ENCODE assay signal across 23 mouse cellular contexts in genomic region chr16:72337757-72338156, GRCm38 (mm10). TPM values are rescaled to one million over a fixed set of nuclear protein-coding genes. Genes with fewer than 3 reads are reported as not detected.
A peak's percentile ranks its signal among the peaks of the same experiment; 100 is the strongest.
DNase-seq lines count a peak whose midpoint lies in the region; ATAC-seq lines count a peak whose summit lies in the region.
"Had no signal": no experiment of that assay in that cellular context is flagged by ENCODE, and none has a peak within 500 bp of the region (broad histone marks: within the 10 kb centered on the region; RNA-seq: fewer than 3 reads in every experiment).

No protein-coding gene starts in this region.

- no peaks in the 10 kb centered on the region for H3K4me1 ChIP-seq in forebrain, embryonic 13.5 days
- no peaks in the 10 kb centered on the region for H3K4me1 ChIP-seq in forebrain, embryonic 10.5 days
- H3K4me1 ChIP-seq in midbrain, embryonic 14.5 days (ENCODE audit: control insufficient read depth, insufficient read depth, low read length): no peaks in the 10 kb centered on the region
- H3K4me1 ChIP-seq in midbrain, embryonic 11.5 days (ENCODE audit: control insufficient read depth, insufficient read depth, low read length): no peaks in the 10 kb centered on the region
- H3K4me1 ChIP-seq: heart, embryonic 12.5 days; heart, embryonic 15.5 days; hindbrain, embryonic 10.5 days; hindbrain, embryonic 13.5 days had no signal

- no peak overlapping the region for H3K4me3 ChIP-seq in forebrain, embryonic 13.5 days
- H3K4me3 ChIP-seq in forebrain, embryonic 10.5 days: no peak overlapping the region
- no peak overlapping the region for H3K4me3 ChIP-seq in midbrain, embryonic 14.5 days (replicated peaks; ENCODE audit: low read depth, low read length)
- H3K4me3 ChIP-seq in midbrain, embryonic 11.5 days (ENCODE audit: low read depth, low read length): no peak overlapping the region
- H3K4me3 ChIP-seq: heart, embryonic 12.5 days; heart, embryonic 15.5 days; hindbrain, embryonic 10.5 days; hindbrain, embryonic 13.5 days had no signal

- 80% methylated on average over 1 of the region's 1 CpGs for WGBS in forebrain, embryonic 13.5 days
- WGBS in forebrain, embryonic 10.5 days: 94% methylated on average over 1 of the region's 1 CpGs
- 71% methylated on average over 1 of the region's 1 CpGs for WGBS in midbrain, embryonic 14.5 days
- 97% methylated on average over 1 of the region's 1 CpGs for WGBS in midbrain, embryonic 11.5 days

- ATAC-seq in forebrain, embryonic 13.5 days: peak; percentile 62; the same call in 1 of the 2 replicates
- no peak for ATAC-seq in midbrain, embryonic 14.5 days (ENCODE audit: low FRiP score, low TSS enrichment)
- ATAC-seq in midbrain, embryonic 11.5 days (ENCODE audit: low FRiP score): no peak
- ATAC-seq: activated CD4-positive, CD25-positive, alpha-beta regulatory T cell, adult 4 months; hindbrain, embryonic 16.5 days had no signal

- no peak for DNase-seq in forebrain, embryonic 10.5 days (ENCODE audit: extremely low spot score, low spot score)
- peak; percentile 33 for DNase-seq in midbrain, embryonic 14.5 days
- no peak for DNase-seq in midbrain, embryonic 11.5 days (ENCODE audit: low spot score, missing footprints)
- peak; percentile 2 for DNase-seq in retina, postnatal 1 day
- DNase-seq in retina, embryonic 14.5 days (ENCODE audit: low spot score): no peak
- no peak for DNase-seq in left cerebral cortex, adult 11 months (ENCODE audit: low spot score)
- DNase-seq in lung, adult 18-20 months: no peak
- DNase-seq: adrenal gland, adult 8-10 months; adrenal gland, postnatal 25 days; cerebellum, adult 18-20 months; cerebellum, adult 9-10 months; cerebellum, postnatal 14 days; gastrocnemius, postnatal 25 days; heart, adult 18-20 months; heart, postnatal 10 days; heart, postnatal 36 days had no signal

- no peak overlapping the region for H3K27ac ChIP-seq in forebrain, embryonic 13.5 days
- no peak overlapping the region for H3K27ac ChIP-seq in forebrain, embryonic 10.5 days
- H3K27ac ChIP-seq in midbrain, embryonic 14.5 days (replicated peaks; ENCODE audit: low read depth, low read length): no peak overlapping the region
- H3K27ac ChIP-seq in midbrain, embryonic 11.5 days (ENCODE audit: low read depth, low read length): no peak overlapping the region
- H3K27ac ChIP-seq: heart, embryonic 15.5 days; hindbrain, embryonic 10.5 days; hindbrain, embryonic 13.5 days had no signal

- H3K4me2 ChIP-seq in forebrain, embryonic 13.5 days: no peak overlapping the region
- H3K4me2 ChIP-seq in midbrain, embryonic 14.5 days (ENCODE audit: low read length): no peak overlapping the region
- no peak overlapping the region for H3K4me2 ChIP-seq in midbrain, embryonic 11.5 days
- H3K4me2 ChIP-seq: heart, embryonic 12.5 days; heart, embryonic 15.5 days; hindbrain, embryonic 13.5 days had no signal

- H3K9me3 ChIP-seq in forebrain, embryonic 13.5 days (replicated peaks): no peaks in the 10 kb centered on the region
- H3K9me3 ChIP-seq in forebrain, embryonic 10.5 days: no peaks in the 10 kb centered on the region
- no peaks in the 10 kb centered on the region for H3K9me3 ChIP-seq in midbrain, embryonic 14.5 days (ENCODE audit: control insufficient read depth, low read length)
- no peaks in the 10 kb centered on the region for H3K9me3 ChIP-seq in midbrain, embryonic 11.5 days (ENCODE audit: control insufficient read depth, low read length)
- H3K9me3 ChIP-seq: heart, embryonic 12.5 days; heart, embryonic 15.5 days; hindbrain, embryonic 10.5 days; hindbrain, embryonic 13.5 days had no signal

- H3K36me3 ChIP-seq in forebrain, embryonic 13.5 days (ENCODE audit: poor library complexity, severe bottlenecking): no peaks in the 10 kb centered on the region
- H3K36me3 ChIP-seq in forebrain, embryonic 10.5 days (replicated peaks): no peaks in the 10 kb centered on the region
- no peaks in the 10 kb centered on the region for H3K36me3 ChIP-seq in midbrain, embryonic 14.5 days (ENCODE audit: control insufficient read depth, insufficient read depth, low read length)
- H3K36me3 ChIP-seq in midbrain, embryonic 11.5 days (ENCODE audit: control insufficient read depth, insufficient read depth, low read length): no peaks in the 10 kb centered on the region
- H3K36me3 ChIP-seq: heart, embryonic 12.5 days; heart, embryonic 15.5 days; hindbrain, embryonic 10.5 days; hindbrain, embryonic 13.5 days had no signal

- no peaks in the 10 kb centered on the region for H3K27me3 ChIP-seq in forebrain, embryonic 13.5 days
- no peaks in the 10 kb centered on the region for H3K27me3 ChIP-seq in forebrain, embryonic 10.5 days (ENCODE audit: poor library complexity, severe bottlenecking)
- H3K27me3 ChIP-seq in midbrain, embryonic 14.5 days (ENCODE audit: control insufficient read depth, insufficient read depth, low read length): no peaks in the 10 kb centered on the region
- no peaks in the 10 kb centered on the region for H3K27me3 ChIP-seq in midbrain, embryonic 11.5 days (ENCODE audit: control insufficient read depth, insufficient read depth, low read length)
- H3K27me3 ChIP-seq: heart, embryonic 12.5 days; heart, embryonic 15.5 days; hindbrain, embryonic 13.5 days had no signal

- no peak overlapping the region for H3K9ac ChIP-seq in forebrain, embryonic 13.5 days
- H3K9ac ChIP-seq in midbrain, embryonic 14.5 days (replicated peaks; ENCODE audit: low read length): no peak overlapping the region
- no peak overlapping the region for H3K9ac ChIP-seq in midbrain, embryonic 11.5 days (ENCODE audit: low read length)
- H3K9ac ChIP-seq: heart, embryonic 12.5 days; heart, embryonic 15.5 days; hindbrain, embryonic 13.5 days had no signal

RNA-seq across cellular contexts. Expression of gene Robo1, which starts 29.7 kb away (rescaled TPM):
- polyA plus RNA-seq in forebrain, embryonic 13.5 days (2015; fragmentation: Nextera tagmentation; extraction: Ambion mirVana): 36.9 and 38.1 TPM in 2 replicates
- 22.0 and 22.4 TPM in 2 replicates for polyA plus RNA-seq in forebrain, embryonic 10.5 days (2016; fragmentation: Nextera tagmentation; extraction: Ambion mirVana)
- polyA plus RNA-seq in midbrain, embryonic 14.5 days (2014; fragmentation: Nextera tagmentation; extraction: Ambion mirVana): 62.2 and 91.8 TPM in 2 replicates
- 44.4 and 50.3 TPM in 2 replicates for polyA plus RNA-seq in midbrain, embryonic 11.5 days (2014; fragmentation: Nextera tagmentation; extraction: Ambion mirVana)
- polyA plus RNA-seq: activated CD4-positive, CD25-positive, alpha-beta regulatory T cell, adult 4 months had no signal

Comparison
In these comparisons a context has a peak if more than half of its experiments do, and no peak if none do; other contexts are left out.
1. DNase-seq: peak in midbrain, embryonic 14.5 days (single experiment) and retina, postnatal 1 day (single experiment); none in forebrain, embryonic 10.5 days (single experiment), midbrain, embryonic 11.5 days (single experiment), retina, embryonic 14.5 days (single experiment), left cerebral cortex, adult 11 months (single experiment) and lung, adult 18-20 months (0 of 2).